9 mouse cellular contexts compared by ENCODE assay signal in the genomic region with DNA sequence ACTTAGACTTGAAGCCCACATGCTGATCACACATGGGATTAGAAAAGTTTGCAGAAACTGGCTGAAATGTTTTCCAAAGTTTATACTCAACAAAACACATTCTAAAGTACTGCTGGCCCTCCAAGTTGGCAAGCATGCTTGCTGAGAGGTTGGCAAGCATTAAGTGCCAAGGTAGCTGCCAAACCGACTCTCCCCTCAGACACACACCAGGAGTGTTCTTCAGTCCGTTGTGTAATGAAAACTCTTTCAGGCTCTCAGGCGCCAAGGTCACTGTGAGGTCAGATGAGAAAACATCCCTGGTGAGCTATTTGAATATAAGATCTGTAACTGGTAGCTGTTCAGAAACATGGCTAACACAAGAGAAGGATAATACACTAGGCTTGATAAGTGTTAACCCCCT.
DNase-seq lines count a peak whose midpoint lies in the region; ATAC-seq and TF ChIP-seq lines count a peak whose summit lies in the region.
"Had no signal": no experiment of that assay in that cellular context is flagged by ENCODE, and none has a peak within 500 bp of the region (broad histone marks: within the 10 kb centered on the region; RNA-seq: fewer than 3 reads in every experiment).

No protein-coding gene starts in this region.

- no peaks in the 10 kb centered on the region for H3K4me1 ChIP-seq in hindbrain, postnatal 0 days (ENCODE audit: insufficient read depth, low read length)
- no peaks in the 10 kb centered on the region for H3K4me1 ChIP-seq in hindbrain, embryonic 11.5 days (replicated peaks; ENCODE audit: control insufficient read depth, insufficient read depth, low read length)
- peaks cover 8% of the 10 kb centered on the region; the same call in 1 of the 2 replicates for H3K4me1 ChIP-seq in heart, embryonic 10.5 days
- H3K4me1 ChIP-seq in thymus, adult 2 months (replicated peaks; ENCODE audit: control insufficient read depth, insufficient read depth, low read length): no peaks in the 10 kb centered on the region
- no peaks in the 10 kb centered on the region for H3K4me1 ChIP-seq in midbrain, embryonic 11.5 days (ENCODE audit: control insufficient read depth, insufficient read depth, low read length)

- no peaks in the 10 kb centered on the region for H3K27me3 ChIP-seq in hindbrain, postnatal 0 days (ENCODE audit: insufficient read depth, low read length)
- no peaks in the 10 kb centered on the region for H3K27me3 ChIP-seq in hindbrain, embryonic 11.5 days (ENCODE audit: control insufficient read depth, insufficient read depth, low read length)
- H3K27me3 ChIP-seq in heart, embryonic 10.5 days (ENCODE audit: insufficient read depth, poor library complexity, severe bottlenecking): no peaks in the 10 kb centered on the region
- no peaks in the 10 kb centered on the region for H3K27me3 ChIP-seq in thymus, adult 2 months (ENCODE audit: control insufficient read depth, insufficient read depth, low read length)
- no peaks in the 10 kb centered on the region for H3K27me3 ChIP-seq in midbrain, embryonic 11.5 days (ENCODE audit: control insufficient read depth, insufficient read depth, low read length)
- H3K27me3 ChIP-seq: megakaryocyte, embryonic 14.5 days had no signal

- no peak for ATAC-seq in hindbrain, postnatal 0 days
- ATAC-seq in hindbrain, embryonic 11.5 days (ENCODE audit: low FRiP score): no peak
- no peak for ATAC-seq in midbrain, embryonic 11.5 days (ENCODE audit: low FRiP score)

- TF ChIP-seq POLR2A in thymus, adult 2 months (IDR thresholded peaks at IDR 0.05; ENCODE audit: control insufficient read depth, extremely low read depth, insufficient read depth, low read length, poor library complexity): no peak

- no peaks in the 10 kb centered on the region for H3K9me3 ChIP-seq in hindbrain, postnatal 0 days (ENCODE audit: low read length)
- no peaks in the 10 kb centered on the region for H3K9me3 ChIP-seq in hindbrain, embryonic 11.5 days (ENCODE audit: control insufficient read depth, low read length)
- no peaks in the 10 kb centered on the region for H3K9me3 ChIP-seq in heart, embryonic 10.5 days
- no peaks in the 10 kb centered on the region for H3K9me3 ChIP-seq in midbrain, embryonic 11.5 days (ENCODE audit: control insufficient read depth, low read length)

- no peak overlapping the region for H3K4me2 ChIP-seq in hindbrain, postnatal 0 days (ENCODE audit: low read depth, low read length)
- H3K4me2 ChIP-seq in hindbrain, embryonic 11.5 days (replicated peaks; ENCODE audit: low read depth, low read length): no peak overlapping the region
- H3K4me2 ChIP-seq in midbrain, embryonic 11.5 days: no peak overlapping the region

- H3K27ac ChIP-seq in hindbrain, postnatal 0 days: no peak overlapping the region
- no peak overlapping the region for H3K27ac ChIP-seq in hindbrain, embryonic 11.5 days (ENCODE audit: low read depth, low read length)
- H3K27ac ChIP-seq in heart, embryonic 10.5 days: 0 out of 2 replicates have a peak overlapping the region, but pooled peaks have one; percentile 56
- no peak overlapping the region for H3K27ac ChIP-seq in thymus, adult 2 months (ENCODE audit: control insufficient read depth, insufficient read depth, low read length)
- no peak overlapping the region for H3K27ac ChIP-seq in midbrain, embryonic 11.5 days (ENCODE audit: low read depth, low read length)

- WGBS in hindbrain, postnatal 0 days: 26% methylated on average over 3 of the region's 3 CpGs
- WGBS in hindbrain, embryonic 11.5 days: 49% methylated on average over 3 of the region's 3 CpGs
- 50% methylated on average over 3 of the region's 3 CpGs for WGBS in heart, embryonic 10.5 days
- 93% methylated on average over 3 of the region's 3 CpGs for WGBS in thymus, adult 2 months
- WGBS in midbrain, embryonic 11.5 days: 57% methylated on average over 3 of the region's 3 CpGs

- intact Hi-C loops in left cerebral cortex, postnatal 10 days (cut with DNase I): no loop called here

- DNase-seq in hindbrain, postnatal 0 days (ENCODE audit: low spot score): peak; percentile 50
- DNase-seq in hindbrain, embryonic 11.5 days (ENCODE audit: low spot score): no peak
- peak; percentile 14 for DNase-seq in adrenal gland, postnatal 25 days
- DNase-seq in heart, embryonic 10.5 days (ENCODE audit: low spot score): no peak
- peak; percentile 87 for DNase-seq in lung, postnatal 36 days
- no peak for DNase-seq in thymus, adult 2 months
- DNase-seq in left cerebral cortex, postnatal 10 days (ENCODE audit: extremely low spot score in 1 of 2, low spot score in 2 of 2): no peak
- DNase-seq in midbrain, embryonic 11.5 days (ENCODE audit: low spot score, missing footprints): no peak

- TF ChIP-seq CTCF in hindbrain, postnatal 0 days (IDR thresholded peaks at IDR 0.05; ENCODE audit: low read depth): no peak
- no peak for TF ChIP-seq CTCF in thymus, adult 2 months (IDR thresholded peaks at IDR 0.05; ENCODE audit: borderline replicate concordance, control insufficient read depth, extremely low read depth, insufficient read depth, low read length, poor library complexity)

- H3K9ac ChIP-seq in hindbrain, postnatal 0 days (replicated peaks; ENCODE audit: low read length): no peak overlapping the region
- no peak overlapping the region for H3K9ac ChIP-seq in hindbrain, embryonic 11.5 days (ENCODE audit: low read depth, low read length)
- H3K9ac ChIP-seq in midbrain, embryonic 11.5 days (ENCODE audit: low read length): no peak overlapping the region

- no peak overlapping the region for H3K4me3 ChIP-seq in hindbrain, postnatal 0 days (ENCODE audit: low read length)
- no peak overlapping the region for H3K4me3 ChIP-seq in hindbrain, embryonic 11.5 days (ENCODE audit: low read depth, low read length)
- H3K4me3 ChIP-seq in heart, embryonic 10.5 days: no peak overlapping the region
- no peak overlapping the region for H3K4me3 ChIP-seq in thymus, adult 2 months (ENCODE audit: control insufficient read depth, insufficient read depth, low read length)
- H3K4me3 ChIP-seq in midbrain, embryonic 11.5 days (ENCODE audit: low read depth, low read length): no peak overlapping the region
- H3K4me3 ChIP-seq: megakaryocyte, embryonic 14.5 days had no signal

- no peaks in the 10 kb centered on the region for H3K36me3 ChIP-seq in hindbrain, postnatal 0 days (ENCODE audit: insufficient read depth, low read length)
- H3K36me3 ChIP-seq in hindbrain, embryonic 11.5 days (ENCODE audit: control insufficient read depth, insufficient read depth, low read length): no peaks in the 10 kb centered on the region
- H3K36me3 ChIP-seq in heart, embryonic 10.5 days: no peaks in the 10 kb centered on the region
- no peaks in the 10 kb centered on the region for H3K36me3 ChIP-seq in thymus, adult 2 months (ENCODE audit: control insufficient read depth, insufficient read depth, low read length)
- no peaks in the 10 kb centered on the region for H3K36me3 ChIP-seq in midbrain, embryonic 11.5 days (ENCODE audit: control insufficient read depth, insufficient read depth, low read length)

Comparison
In these comparisons a context has a peak if more than half of its experiments do, and no peak if none do; other contexts are left out.
1. DNase-seq: peak in hindbrain, postnatal 0 days (single experiment), adrenal gland, postnatal 25 days (single experiment) and lung, postnatal 36 days (single experiment); none in hindbrain, embryonic 11.5 days (single experiment), heart, embryonic 10.5 days (single experiment), thymus, adult 2 months (single experiment), left cerebral cortex, postnatal 10 days (0 of 2) and midbrain, embryonic 11.5 days (single experiment).